Mouse (Mus musculus) gastrocnemius, postnatal 36 days (tissue): ENCODE measurements around the gene Fndc10. TPM values are rescaled to one million over a fixed set of nuclear protein-coding genes. Genes with fewer than 3 reads are reported as not detected.
"Not testable (repeated sequence)": the region's sequence is repeated elsewhere in the genome, so short reads cannot be mapped to it uniquely, and the experiment has no call there.

Experiments used
- DNase-seq, 2 experiments: peaks; one replicate each; pipeline ENCODE4 v3.0.0; 2022
- intact Hi-C: fragments of 180-260 bp; cut with DNase I; formaldehyde crosslinking; loops from one replicate; pipeline ENCODE4 v1.15.1; 2025
- total RNA-seq, 2 experiments: library from RNA; stranded (reverse); gene quantifications; 2 replicates each; pipeline ENCODE4 v1.2.3; 2021

Fndc10 gene
- total RNA-seq, 2 experiments from 2014 or later, result 1.2 to 1.3 TPM

DNA sequence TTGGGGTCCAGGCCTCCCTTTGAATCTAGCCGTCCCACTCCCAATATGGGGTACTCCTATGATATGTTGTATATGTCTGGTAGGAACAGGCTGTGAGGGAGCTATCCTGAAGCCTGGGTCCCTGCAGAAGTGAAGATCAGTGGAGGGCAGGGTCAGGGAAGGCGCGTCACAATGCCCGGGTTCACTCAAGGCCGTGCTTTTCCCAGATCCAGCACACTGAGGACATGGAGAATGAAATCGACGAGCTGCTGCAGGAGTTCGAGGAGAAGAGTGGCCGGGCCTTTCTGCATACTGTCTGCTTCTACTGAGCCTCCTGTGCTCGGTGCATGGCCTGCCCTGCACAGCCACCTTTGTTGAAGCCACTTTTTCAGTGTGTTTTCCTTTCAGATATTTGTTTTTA is 39.1 kb downstream of the Fndc10 start:
- intact Hi-C loops, result no loop called here
- DNase-seq, result no peak

DNA sequence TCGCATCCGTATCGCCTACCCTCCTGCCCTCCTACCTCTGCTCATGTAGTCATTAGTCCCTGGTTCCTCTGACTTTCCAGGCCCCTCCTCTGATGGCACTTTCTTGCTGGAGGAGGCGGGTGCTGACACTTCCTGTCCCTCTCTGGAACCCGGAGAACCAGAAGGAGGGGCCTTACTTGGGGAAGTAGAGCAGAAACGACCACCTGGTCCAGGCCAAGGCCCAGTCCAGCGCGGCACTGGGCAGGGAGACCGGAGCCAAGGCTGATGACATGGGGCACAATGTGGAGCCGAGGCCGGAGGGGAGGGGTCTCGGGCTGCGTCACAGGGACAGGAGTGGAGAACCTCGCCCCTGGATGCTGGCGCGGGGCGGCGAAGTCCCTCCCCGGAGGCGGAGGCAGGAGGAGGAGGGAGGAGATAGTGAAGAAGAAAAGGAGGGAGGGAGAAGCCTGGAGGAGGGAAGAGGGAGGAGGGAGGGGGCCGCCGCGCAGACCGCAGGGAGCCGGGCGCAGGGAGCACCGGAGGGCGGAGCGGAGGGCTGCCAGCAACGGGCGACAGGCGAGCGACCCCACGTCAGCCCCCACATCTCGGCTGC is 40.3 kb downstream of the Fndc10 start, which contains the start of gene Tmem240:
TSS of gene Tmem240 (plus strand) at position 451 of the 592 bp plus-strand sequence.
- intact Hi-C loops, result no loop called here
- DNase-seq, result peak; percentile 81 to 86

DNA sequence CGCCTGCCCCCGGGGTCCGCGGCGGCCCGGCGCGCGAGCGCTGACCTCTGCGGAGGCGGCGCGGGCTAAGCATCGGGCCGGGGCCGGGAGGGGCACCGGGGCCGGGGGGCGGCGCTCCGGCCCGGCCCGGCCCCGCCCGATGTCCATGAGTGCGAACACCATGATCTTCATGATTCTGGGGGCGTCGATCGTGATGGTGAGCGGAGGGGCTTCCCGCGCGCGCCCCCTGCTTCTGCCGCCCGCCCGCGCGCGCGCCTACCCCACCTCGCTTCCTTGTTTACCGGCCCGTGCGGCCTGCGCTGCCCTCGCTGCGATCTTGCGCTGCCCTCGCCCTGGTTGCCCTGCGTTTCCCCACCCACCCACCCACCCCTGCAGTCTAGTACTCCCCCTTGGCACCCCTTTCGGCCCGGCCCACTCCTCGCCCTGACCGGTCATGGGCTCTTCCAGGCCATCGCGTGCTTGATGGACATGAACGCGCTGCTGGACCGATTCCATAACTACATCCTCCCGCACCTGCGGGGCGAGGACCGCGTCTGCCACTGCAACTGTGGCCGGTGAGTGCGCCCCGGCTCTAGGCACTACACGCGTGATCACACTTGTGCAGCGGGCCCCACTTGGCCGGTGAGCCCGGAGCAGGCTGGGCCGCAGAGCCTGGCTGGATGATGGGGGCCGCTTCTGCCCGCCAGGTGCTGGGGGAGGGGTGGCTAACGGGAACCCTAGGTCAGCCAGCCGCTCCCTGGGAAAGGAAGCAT is 41.0 kb downstream of the Fndc10 start:
- DNase-seq, result peak; percentile 31 to 43
- intact Hi-C loops, result no loop called here

DNA sequence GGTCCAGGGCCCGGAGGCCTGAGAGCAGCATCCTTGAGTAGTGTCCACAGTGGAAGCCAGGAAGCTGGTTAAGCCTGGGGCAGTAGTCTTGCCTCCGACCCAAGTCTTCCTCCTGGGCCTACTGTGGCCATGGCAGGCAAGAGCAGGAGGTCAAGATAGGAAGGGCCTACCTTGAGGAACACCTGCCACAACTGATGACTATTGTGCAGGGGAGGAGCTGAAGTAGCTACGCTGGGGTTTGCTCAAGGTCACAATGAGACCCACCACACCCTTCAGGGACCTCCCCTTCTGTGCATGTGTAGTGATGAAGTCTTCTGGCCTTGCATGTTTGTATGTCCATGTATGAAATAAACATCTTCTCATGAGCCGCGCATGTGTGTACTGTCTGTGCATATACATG is 41.6 kb downstream of the Fndc10 start:
- intact Hi-C loops, result no loop called here
- DNase-seq, result no peak

DNA sequence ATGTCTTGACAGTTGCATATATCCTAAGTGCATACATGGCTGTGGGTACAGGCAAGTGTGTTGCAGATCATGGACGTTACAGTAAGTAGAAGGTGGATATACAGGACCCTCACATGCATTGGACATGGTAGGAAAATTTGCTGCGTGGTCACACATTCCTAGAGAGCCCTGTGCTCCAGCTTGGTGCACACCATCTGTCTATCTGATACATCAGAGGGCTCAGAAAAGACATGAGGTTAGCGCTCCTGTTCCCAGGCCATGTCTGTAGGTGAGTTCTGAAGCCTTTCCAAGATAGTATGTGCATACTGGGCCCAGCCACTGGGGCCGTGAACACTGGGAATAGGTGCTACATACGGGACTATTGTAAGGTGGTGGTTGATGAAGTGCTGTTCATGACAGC is 42.3 kb downstream of the Fndc10 start:
- intact Hi-C loops, result no loop called here

DNA sequence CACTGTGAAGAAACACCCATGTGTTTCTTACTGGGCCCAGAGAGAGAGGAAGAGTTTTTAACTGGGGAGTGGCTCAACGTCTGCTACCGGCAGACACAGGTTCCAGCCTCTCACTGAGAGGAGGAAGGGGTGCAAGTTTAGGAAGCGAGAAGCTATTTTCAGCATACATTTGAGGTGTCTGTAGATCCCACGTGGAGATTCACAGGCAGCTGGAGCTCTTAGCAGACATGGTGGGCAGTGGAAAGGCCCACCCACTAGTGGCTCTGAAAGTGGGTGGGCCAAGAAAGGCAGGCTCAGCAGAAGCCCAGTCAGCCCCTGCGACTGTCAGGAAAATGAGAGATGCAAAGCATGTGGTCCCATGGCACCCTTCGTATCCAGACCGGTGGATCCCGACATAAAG is 44.1 kb downstream of the Fndc10 start:
- DNase-seq, result no peak
- intact Hi-C loops, result no loop called here

More for the DNA sequence above, 42.3 kb downstream of the Fndc10 start:
- DNase-seq, result no peak

DNA sequence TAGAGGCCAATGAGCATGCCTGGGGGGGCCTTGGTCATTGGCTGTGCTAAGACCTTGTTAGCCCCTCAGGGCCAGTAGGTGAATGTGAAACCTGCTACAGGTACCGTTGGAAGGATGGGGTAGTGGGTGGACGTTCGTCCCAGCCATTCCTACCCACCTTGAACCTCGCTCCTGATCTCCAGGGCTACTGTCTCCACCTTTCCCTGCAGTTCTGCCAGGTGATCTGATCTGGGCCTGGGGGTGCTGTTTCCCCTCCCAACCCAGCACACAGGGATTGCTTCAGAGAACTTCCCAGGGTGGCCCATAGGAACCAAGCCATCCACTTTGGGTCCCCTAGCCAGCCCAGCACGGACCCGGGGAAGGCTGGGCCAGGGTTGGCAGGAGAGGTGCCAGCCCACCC is 45.0 kb downstream of the Fndc10 start:
- intact Hi-C loops, result no loop called here
- no peak for DNase-seq

DNA sequence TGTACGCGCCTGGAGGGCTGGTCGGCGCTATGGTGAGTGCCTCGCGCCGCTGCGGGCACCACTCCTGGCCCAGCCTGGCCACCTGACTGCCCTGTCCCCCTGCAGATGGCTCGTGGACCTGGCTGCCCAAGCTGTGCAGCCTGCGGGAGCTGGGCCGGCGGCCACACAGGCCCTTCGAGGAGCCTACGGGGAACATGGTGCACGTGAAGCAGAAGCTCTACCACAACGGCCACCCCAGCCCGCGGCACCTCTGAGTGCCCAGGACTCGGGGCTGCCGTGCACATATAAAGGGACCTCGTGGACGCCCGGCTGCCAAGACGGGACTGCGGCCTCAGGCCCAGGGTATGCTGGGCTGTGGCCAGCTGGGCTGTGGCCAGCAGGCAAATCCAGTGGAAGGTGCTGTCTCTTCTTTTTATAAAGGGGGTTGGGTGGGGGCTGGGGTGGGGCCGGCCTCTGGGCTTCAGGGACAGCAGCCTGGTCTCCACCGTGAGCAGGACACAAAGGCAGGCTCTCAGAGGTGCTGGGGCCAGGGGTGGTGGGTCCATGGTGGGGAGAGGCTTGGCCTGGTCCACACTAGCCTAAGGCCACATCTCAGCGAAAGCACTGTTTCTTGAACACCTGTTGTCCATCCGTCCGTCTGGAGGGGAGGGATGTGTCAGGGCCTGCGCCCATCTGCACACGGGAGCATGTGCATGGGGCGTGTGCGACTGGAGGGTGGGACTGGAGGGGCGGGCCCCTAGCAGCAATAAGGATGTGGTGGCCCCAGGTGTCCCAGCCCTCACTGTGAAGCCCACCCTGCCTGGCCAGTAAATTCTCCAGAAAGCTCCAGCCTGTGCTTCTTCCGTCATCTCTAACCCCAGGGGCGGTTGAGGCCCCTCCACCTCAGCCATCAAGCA is 45.8 kb downstream of the Fndc10 start:
- intact Hi-C loops, result no loop called here
- no peak for DNase-seq

DNA sequence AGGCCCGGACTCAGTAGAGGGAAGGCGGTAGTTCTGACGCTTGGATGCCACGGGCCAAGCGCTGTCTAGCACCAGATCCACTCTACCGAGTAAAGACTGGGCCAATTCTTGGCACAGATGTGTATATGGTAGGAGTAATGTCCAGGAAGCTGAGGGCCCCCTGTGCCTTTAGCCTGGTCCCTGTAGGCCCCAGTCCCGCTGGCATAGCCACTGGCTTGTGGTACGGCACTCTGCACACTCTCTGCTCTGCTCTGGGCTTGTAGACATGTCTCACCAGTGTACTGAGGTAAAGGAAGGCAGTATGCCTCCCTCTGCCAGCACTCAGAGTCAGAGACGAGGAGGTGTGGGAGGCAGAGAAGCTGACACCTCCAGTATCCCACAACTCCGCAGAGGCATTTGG is 46.5 kb downstream of the Fndc10 start:
- DNase-seq, intact Hi-C loops: not testable (repeated sequence)

DNA sequence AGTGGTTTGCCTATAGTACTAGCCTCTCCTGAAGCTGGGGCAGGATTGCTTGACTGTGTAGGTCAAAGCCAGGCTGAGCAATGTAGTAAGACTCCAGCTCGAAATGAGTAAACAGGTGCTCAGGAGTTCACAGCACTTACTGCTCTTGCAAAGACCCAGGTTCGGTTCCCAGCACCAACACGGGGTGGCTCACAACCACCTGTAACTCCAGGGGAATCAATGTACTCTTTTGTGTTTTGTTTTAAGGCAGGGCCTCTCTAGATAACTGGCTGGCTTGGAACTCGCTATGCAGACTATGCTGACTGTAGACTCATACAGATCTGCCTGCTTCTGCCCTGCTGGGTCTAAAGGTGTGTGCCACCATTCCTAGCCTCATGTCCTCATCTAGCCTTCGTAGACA is 48.5 kb downstream of the Fndc10 start:
- intact Hi-C loops, result no loop called here
- no peak for DNase-seq

DNA sequence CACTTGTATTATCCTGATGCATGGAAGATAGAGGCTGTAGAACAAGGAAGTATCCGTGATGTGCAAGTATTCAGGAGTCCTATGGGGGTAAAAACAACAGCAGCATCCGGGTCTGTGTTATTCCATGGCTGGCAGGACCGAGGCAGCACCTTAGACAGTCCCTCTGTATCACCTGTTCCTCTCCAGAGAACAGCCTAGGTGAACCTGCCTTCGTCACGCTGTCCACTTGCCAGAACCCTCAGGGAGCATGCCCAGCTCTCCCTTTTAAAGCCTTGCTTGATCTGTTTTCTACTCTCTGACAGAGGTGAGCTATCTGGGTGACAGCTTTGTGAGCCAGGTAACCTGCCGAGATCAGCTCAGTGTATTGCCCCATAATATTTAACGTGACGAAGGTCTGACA is 50.3 kb downstream of the Fndc10 start:
- no peak for DNase-seq
- intact Hi-C loops, result no loop called here

DNA sequence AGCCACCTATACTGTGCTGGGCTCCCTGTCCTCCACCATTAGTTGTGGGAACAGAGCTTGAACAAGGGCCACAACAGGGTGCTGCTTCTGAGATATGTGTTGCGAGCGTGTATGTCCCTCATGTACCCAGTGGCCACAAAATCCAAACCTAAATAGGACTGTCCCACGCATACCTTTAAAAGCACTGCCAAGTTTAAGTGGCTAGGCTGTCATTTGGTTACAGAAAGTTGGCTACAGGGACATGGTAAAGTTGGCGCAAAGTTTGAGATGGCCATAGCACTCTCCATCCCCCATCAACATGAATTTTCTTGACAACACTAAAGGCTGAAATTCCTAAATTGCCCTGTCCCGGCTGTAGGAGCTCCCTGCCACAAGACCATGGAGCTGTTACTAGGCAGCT is 51.0 kb downstream of the Fndc10 start:
- intact Hi-C loops, result no loop called here
- no peak for DNase-seq

Other genes with a start within 250 kb of the Fndc10 start
- gene Tmem52, start 225.2 kb upstream of the Fndc10 start, total RNA-seq, result 100 to 1,000 TPM; 245 to 257 TPM
- 10 to 100 TPM; 55.4 to 63.3 TPM for gene Gnb1, start 203.0 kb upstream of the Fndc10 start, total RNA-seq
- 10 to 100 TPM; 16.6 to 16.9 TPM for gene Nadk, start 132.0 kb upstream of the Fndc10 start, total RNA-seq
- 1 to 10 TPM; 2.9 to 3.8 TPM for gene Slc35e2, start 92.9 kb upstream of the Fndc10 start, total RNA-seq
- 10 to 100 TPM; 20.6 to 28.1 TPM for gene Cdk11b, start 69.5 kb upstream of the Fndc10 start, total RNA-seq
- not detected for gene Gm10563, start 48.9 kb upstream of the Fndc10 start, total RNA-seq
- gene Mmp23, start 41.0 kb upstream of the Fndc10 start, total RNA-seq, result 1 to 10 TPM; 2.2 to 3.5 TPM
- 10 to 100 TPM; 13.8 to 15.2 TPM for gene Mib2, start 25.1 kb upstream of the Fndc10 start, total RNA-seq
- 10 to 100 TPM; 32.3 to 34.8 TPM for gene Ssu72, start 10.5 kb downstream of the Fndc10 start, total RNA-seq
- gene Tmem240, start 40.5 kb downstream of the Fndc10 start, total RNA-seq, result under 1 TPM; 0.28 to 0.39 TPM
- gene Atad3a, start 66.8 kb downstream of the Fndc10 start, total RNA-seq, result 10 to 100 TPM; 23.7 to 26.6 TPM
- gene Vwa1, start 80.4 kb downstream of the Fndc10 start, total RNA-seq, result 1 to 10 TPM; 4.6 to 4.7 TPM
- gene Tmem88b, start 91.5 kb downstream of the Fndc10 start, total RNA-seq, result under 1 TPM; 0.67 to 0.87 TPM
- not detected for gene Ankrd65, start 96.1 kb downstream of the Fndc10 start, total RNA-seq
- 10 to 100 TPM; 38.3 to 49.1 TPM for gene Mrpl20, start 108.5 kb downstream of the Fndc10 start, total RNA-seq
- 10 to 100 TPM; 19.7 to 23.7 TPM for gene Ccnl2, start 118.1 kb downstream of the Fndc10 start, total RNA-seq
- 10 to 100 TPM; 67.3 to 73.1 TPM for gene Aurkaip1, start 136.9 kb downstream of the Fndc10 start, total RNA-seq
- 10 to 100 TPM; 29.9 to 32.7 TPM for gene Mxra8, start 145.3 kb downstream of the Fndc10 start, total RNA-seq
- gene Dvl1, start 153.1 kb downstream of the Fndc10 start, total RNA-seq, result 100 to 1,000 TPM; 104 to 110 TPM
- under 1 TPM in 1 of 2 experiments, not detected in 1; 0.07 TPM for gene Tas1r3, start 169.0 kb downstream of the Fndc10 start, total RNA-seq
- 10 to 100 TPM; 14.5 to 16.0 TPM for gene Cptp, start 175.1 kb downstream of the Fndc10 start, total RNA-seq
- 10 to 100 TPM; 11.9 to 15.4 TPM for gene Ints11, start 175.2 kb downstream of the Fndc10 start, total RNA-seq
- gene Pusl1, start 197.4 kb downstream of the Fndc10 start, total RNA-seq, result 10 to 100 TPM; 11.4 to 12.8 TPM
- gene Acap3, start 197.5 kb downstream of the Fndc10 start, total RNA-seq, result 1 to 10 TPM; 7.4 to 7.8 TPM
- gene Ube2j2, start 249.5 kb downstream of the Fndc10 start, total RNA-seq, result 10 to 100 TPM; 53.3 to 61.5 TPM